Mouse (Mus musculus): ENCODE data around the gene Sh3gl2.

DNA sequence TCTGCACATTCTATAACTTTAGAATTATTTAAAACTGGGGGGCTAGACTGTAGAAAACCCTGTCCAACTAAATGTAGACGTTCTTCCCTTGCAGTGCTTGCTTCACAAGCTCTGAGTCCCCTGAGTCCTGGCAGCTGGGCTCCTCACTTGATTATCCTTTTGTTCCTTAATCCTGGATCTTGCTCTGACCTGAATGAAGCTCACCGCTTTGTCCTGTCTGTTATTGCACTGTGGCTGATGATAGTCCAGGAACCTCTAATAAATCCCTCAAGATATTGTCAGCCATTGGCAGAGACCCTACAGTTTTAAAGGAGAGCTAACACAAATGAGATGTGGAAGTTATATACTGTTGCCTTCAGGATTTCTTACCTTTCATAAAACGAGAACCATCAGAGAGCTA is 114.2 kb downstream of the Sh3gl2 start:
- TF ChIP-seq CTCF (IDR thresholded peaks at IDR 0.05; ENCODE audit: low read depth), result no peak
- TF ChIP-seq EP300 (optimal IDR thresholded peaks at IDR 0.05), result no peak
